Mouse (Mus musculus): ENCODE data around the gene Bace1.
"Not testable (repeated sequence)": the region's sequence is repeated elsewhere in the genome, so short reads cannot be mapped to it uniquely, and the experiment has no call there.

Bace1 gene

DNA sequence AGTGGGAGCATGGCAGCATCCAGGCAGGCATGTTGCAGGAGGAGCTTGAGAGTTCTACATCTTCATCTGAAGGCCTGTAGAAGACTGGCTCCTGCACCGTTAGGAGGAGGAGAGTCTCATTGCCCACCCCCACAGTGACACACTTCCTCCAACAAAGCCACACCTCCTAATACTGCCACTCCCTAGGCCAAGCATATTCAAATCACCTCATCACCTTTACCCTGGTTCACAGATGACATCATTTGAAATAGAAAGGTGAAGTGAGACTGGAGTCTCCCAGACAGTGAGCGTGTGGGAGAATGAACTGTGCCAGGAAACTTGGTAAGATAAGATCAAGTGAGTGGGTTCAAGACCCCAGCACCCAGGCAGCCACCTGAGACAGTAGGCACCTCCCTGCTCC is 4.9 kb upstream of the Bace1 start:
- no peak for DNase-seq (ENCODE audit: low spot score in 2 of 2)

DNA sequence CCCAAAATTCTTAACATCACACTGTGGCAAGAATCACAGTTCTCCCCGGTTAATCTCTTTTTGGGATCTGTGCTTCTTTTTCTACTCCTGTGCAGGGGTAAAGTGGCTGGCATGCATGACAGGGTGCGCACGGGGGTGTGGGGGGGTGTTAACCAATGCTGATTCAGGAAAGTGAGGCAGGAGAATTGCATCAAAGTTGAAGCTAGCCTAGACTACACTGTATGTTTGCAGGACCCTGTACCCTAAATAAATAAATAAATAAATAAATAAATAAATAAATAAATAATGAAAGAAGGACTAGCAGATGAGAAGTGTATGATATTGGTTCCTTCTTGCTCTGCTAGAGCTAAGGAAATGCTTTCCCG is 329 bp upstream of the Bace1 start:
- no peak for DNase-seq (ENCODE audit: low spot score in 2 of 2)

- no peak for DNase-seq (ENCODE audit: low spot score in 2 of 2)
These were observed 980 bp downstream of the Bace1 start for GRCm38 (mm10) chr9:45839139-45839981.

DNA sequence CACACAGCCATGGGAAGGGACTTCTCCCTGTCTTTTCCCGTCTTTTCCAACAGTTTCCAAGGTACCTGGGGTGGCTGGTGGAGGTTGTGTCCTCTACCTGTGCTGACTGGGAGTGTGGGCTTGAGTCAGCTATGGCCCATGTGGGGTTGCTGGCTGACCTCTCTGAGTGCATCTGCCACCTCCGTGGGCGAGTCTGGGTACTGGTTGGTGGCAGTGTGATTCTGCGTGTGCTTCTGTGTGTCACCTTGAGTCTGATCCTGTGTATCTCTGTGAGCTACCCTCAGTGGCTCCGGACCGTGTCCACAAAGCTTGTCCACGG is 1.6 kb downstream of the Bace1 start:
- DNase-seq (ENCODE audit: low spot score in 2 of 2) = no peak

GRCm38 (mm10) chr9:45840331-45840730 is 2.0 kb downstream of the Bace1 start:
- DNase-seq (ENCODE audit: low spot score in 2 of 2) = no peak

- DNase-seq (ENCODE audit: low spot score in 2 of 2) = no peak
These were observed 3.1 kb downstream of the Bace1 start for GRCm38 (mm10) chr9:45841458-45841857.

GRCm38 (mm10) chr9:45843007-45843406 is 4.6 kb downstream of the Bace1 start:
- DNase-seq (ENCODE audit: low spot score in 2 of 2) = no peak

DNA sequence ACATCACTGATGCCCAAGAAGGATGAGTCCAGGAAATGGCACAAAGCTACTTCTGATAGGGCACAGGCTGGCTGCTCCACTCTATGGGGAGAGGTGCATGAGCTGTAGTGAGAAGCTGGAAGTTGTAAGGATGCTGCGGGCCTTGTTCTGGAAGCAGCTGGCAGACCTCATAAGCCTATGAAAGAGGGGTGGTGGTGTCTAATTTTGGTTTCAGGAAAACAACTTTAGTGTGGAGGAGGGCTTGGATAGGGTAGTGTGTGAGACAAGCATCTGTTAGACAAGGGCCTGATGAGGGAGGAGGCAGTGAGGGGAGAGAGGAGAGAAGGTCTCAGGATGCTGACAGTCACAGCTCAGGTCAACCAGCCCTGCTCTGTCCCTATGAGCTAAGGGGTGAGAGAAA is 5.4 kb downstream of the Bace1 start:
- DNase-seq (ENCODE audit: low spot score in 2 of 2) = peak in 1 of 2 experiments; percentile 45

GRCm38 (mm10) chr9:45845541-45845940 is 7.2 kb downstream of the Bace1 start:
- no peak for DNase-seq (ENCODE audit: low spot score in 2 of 2)

DNA sequence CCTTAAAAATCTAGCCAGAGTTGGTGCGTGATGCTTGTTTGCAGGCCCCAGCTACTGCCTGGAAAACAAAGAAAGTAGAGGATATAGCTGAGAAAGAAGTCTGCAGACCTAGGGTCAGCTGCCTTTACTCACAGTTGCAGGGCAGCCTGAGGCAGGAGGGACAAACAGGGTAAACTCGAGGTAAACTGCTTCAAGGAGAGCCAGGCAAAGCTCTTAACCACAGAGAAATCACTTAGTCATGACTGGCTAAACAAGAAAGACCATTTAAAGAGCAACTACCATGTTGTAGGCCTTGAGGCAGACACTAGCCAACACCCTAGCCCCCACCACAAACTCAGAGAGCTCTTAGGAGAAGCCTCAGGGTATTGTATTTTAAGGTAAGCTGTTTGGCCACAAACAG is 7.8 kb downstream of the Bace1 start:
- DNase-seq (ENCODE audit: low spot score in 2 of 2) = not testable (repeated sequence)

DNA sequence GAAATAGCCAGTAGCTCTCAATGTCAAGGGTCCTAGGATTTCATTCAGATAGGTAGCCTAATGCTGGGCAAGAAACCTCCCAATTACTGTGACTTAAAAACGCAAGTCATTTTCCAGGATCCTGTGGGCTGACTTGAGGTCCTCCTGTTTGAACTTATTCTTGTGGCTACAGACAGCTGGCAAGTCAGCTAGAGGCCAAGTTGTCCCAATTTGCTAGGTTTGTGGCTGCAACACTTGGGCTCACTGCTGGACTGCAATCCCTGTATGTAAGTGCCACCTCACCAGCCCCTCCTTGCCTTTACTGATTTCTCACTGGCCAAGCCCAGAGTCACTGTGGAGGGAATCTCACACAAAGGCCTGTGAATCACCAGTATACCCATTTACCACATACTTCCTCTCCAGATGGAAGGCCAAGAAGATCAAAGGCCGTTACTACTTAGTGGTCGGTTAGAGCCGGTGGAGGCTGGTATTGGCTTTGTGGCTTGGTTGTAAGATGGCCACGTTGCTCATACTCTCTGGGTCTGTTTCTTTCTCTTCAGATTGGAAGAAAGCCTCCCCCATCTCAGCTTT is 8.6 kb downstream of the Bace1 start:
- no peak for DNase-seq (ENCODE audit: low spot score in 2 of 2)

GRCm38 (mm10) chr9:45849528-45850408 is 11.4 kb downstream of the Bace1 start:
- peak; percentile 70 to 81 for DNase-seq (ENCODE audit: low spot score in 2 of 2)

GRCm38 (mm10) chr9:45850528-45851155 is 12.3 kb downstream of the Bace1 start:
- no peak for DNase-seq (ENCODE audit: low spot score in 2 of 2)

- no peak for DNase-seq (ENCODE audit: low spot score in 2 of 2)
These were observed 12.9 kb downstream of the Bace1 start for GRCm38 (mm10) chr9:45851330-45851729.

- no peak for DNase-seq (ENCODE audit: low spot score in 2 of 2)
These were observed 13.4 kb downstream of the Bace1 start for GRCm38 (mm10) chr9:45851776-45852175.

- no peak for DNase-seq (ENCODE audit: low spot score in 2 of 2)
These were observed 15.3 kb downstream of the Bace1 start for GRCm38 (mm10) chr9:45853695-45854094.

DNA sequence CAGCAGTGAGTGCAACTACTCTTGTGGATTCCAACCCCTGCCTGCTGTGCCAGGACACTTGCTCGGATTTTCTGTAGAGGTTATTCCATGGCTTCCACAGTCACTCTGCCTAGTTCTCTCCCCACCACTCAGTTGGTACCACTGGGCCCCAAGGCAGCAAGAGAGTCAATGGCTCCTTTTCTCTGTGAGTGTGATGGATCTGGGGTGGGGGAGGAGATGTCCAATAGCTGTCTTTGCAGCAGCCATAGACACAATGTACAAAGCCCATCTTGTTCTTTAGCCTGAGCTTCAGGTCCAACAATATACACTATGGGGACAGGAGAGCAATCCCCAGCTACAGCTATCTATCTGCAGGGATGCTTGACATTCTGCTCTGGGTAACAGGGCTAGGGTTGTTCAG is 15.8 kb downstream of the Bace1 start:
- no peak for DNase-seq (ENCODE audit: low spot score in 2 of 2)

DNA sequence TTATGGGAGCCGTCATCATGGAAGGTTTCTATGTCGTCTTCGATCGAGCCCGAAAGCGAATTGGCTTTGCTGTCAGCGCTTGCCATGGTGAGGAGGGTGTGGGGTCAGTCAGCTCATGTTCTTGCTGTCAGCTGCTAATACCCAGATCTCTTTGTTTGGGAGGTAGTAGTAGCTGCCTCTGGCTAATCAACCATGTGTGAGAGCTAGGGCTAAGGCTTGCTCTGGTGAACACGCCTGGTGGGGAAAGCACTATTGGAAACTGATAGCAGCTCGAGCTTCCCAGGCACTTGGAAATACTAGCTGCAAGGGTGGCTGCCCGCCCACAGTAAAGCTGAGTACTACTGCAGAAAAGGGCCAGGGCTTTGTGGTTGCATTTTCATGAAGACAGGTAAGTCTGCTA is 21.0 kb downstream of the Bace1 start:
- no peak for DNase-seq (ENCODE audit: low spot score in 2 of 2)

DNA sequence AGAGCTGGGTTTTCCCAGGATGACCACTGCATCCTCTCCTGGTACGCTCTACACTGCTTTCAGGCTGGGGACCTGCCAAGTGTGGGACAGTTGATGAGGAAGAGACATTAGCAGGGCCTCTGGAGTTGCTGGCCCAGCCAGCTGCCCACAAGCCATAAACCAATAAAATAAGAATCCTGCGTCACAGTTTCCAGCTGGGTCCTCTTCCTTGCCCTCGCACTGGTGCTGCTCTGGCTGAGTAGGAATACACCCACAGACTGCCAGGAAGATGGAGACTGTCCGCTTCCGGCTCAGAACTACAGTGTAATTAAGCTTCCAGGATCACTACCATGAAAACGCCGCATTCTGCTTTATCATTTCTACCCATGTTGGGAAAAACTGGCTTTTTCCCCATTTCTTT is 23.4 kb downstream of the Bace1 start:
- no peak for DNase-seq (ENCODE audit: low spot score in 2 of 2)

GRCm38 (mm10) chr9:45869181-45869580 is 30.8 kb downstream of the Bace1 start:
- DNase-seq (ENCODE audit: low spot score in 2 of 2) = no peak

DNA sequence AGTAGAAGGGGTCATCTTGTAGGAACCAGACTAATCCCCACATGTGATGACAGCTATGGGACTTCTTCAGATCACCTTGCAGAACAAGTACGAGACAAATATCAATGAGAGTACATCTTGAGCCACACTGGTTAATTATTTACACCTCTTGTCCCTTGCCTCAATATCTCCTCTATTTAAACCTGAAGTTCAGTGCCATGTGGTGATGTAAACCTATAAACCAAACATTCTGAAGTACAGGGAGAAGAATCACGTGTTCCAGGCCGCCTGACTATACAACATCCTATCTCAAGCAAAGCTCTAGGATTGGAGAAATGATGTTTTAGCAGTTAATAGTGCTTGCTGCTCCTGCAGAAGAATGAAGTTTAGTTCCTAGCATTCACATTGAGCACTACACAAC is 31.9 kb downstream of the Bace1 start:
- DNase-seq (ENCODE audit: low spot score in 2 of 2) = no peak

DNA sequence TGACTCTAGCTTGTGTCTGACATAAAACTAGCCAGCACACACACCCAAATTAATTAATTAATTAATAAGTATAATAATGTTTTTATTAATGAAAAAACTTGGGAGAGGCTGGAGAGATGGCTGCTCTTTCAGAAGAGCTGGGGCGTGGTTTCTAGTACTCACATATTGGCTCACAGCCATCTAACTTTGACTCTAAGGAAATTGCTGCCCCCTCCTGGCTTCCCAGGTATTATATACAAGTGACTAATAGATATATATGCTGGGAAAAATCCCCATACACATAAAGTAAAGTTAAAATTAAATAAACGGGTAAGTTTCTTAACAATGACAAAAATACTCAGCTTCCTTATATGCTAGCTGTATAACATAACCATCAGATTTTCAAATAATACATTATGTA is 39.5 kb downstream of the Bace1 start:
- DNase-seq (ENCODE audit: low spot score in 2 of 2) = no peak

Measured in right cerebral cortex, postnatal 36 days (tissue).